Mouse (Mus musculus) thymus, postnatal 4 days (tissue): ENCODE measurements around the gene 4930544D05Rik.

ENCODE experiments used
- DNase-seq: peaks from one replicate; pipeline ENCODE4 v3.0.0; 2021

The 4930544D05Rik gene

GRCm38 (mm10) chr11:70644564-70645103, 29.0 kb downstream of the 4930544D05Rik start:
- no peak for DNase-seq

DNA sequence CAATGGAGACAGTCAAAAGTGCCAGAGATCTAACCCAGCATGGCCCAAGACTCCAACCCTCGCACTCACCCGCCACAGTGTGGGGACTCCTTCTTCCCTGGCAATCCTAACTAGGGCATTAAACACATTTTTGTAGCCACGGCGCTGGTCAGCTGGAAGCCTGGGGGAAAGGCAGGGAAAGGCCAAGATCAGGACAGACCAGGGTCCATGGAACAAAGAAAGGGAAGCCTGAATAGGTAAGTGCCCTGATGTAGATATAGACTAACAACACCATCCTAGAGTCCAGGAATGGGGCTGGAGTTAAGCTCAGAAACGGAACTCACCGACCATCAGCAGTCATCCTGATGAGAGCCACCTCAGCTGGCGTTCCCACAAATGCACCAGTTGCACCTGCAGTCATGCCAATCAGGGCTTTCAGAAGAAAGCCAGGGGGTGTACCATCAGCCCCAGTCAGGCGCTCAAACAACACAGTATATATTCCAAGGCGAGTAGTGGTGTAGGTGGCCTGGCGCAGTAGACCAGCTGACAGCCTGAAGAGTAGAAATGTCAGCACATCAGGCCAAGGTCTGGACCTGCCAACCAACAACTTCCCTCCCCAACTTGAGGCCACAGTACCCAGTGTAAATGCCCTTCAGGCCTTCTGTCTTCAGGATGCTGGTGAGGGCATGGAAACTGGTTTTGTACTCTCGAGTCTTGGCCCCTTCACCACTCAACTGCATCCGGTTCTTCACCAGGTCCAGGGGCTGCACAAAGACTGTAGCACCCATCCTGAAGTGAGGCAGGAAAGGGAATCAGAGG, 30.0 kb downstream of the 4930544D05Rik start:
- DNase-seq: peak; percentile 20

- peak; percentile 25 for DNase-seq
Measured at GRCm38 (mm10) chr11:70646259-70646555, 30.6 kb downstream of the 4930544D05Rik start.

DNA sequence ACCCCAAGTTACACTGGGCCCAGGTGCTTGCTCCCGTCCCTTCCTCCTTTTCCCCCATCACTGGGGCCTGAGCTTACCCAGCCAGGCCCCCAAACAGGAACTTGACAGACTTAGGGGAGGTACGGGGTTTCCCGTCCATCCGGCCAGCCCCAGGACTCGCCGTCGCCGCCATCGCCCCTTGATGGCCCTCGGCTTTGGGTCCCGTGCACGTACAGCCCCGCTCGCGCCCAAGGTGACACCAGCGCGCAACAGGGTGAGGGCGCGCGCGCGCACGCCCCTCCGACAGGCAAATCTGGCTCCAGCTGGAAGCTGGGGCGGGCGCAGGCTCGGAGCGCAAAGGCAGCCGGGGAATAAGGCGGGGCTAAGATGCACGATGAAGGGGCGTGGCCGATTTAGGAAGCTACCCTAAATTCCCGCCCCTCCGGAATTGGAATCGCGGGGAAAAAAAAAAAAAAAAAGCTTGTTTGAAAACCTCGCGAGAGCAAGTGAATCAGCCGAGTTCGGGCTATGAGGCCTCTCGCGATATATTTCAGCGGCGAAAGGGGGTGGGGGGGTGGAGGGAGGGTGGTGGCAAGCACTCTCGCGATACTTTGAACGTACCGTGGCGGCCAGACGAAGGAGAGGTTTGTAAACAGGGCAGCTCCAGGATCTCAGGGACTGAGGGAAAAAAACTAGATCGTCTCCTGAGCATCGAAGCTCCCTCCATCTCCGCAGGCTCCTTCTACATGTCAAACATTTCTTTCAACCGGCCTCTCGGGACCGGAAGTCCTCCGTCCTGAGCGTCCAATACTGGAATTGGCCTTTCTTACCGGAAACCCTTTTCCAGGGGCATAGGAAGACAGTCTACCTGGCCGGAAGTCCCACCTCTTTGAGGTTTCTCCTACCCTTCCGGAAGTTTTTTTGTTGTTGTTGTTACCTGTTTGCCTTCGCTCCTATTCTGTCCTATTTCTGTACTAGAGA, 31.3 kb downstream of the 4930544D05Rik start, which contains the start of the genes Rnf167 and Slc25a11:
Gene Rnf167 (plus strand): TSS at position 545 of the 960 bp plus-strand sequence.
Gene Slc25a11 (minus strand): TSS at position 789 of the 960 bp plus-strand sequence.
- DNase-seq: peak; percentile 97

DNA sequence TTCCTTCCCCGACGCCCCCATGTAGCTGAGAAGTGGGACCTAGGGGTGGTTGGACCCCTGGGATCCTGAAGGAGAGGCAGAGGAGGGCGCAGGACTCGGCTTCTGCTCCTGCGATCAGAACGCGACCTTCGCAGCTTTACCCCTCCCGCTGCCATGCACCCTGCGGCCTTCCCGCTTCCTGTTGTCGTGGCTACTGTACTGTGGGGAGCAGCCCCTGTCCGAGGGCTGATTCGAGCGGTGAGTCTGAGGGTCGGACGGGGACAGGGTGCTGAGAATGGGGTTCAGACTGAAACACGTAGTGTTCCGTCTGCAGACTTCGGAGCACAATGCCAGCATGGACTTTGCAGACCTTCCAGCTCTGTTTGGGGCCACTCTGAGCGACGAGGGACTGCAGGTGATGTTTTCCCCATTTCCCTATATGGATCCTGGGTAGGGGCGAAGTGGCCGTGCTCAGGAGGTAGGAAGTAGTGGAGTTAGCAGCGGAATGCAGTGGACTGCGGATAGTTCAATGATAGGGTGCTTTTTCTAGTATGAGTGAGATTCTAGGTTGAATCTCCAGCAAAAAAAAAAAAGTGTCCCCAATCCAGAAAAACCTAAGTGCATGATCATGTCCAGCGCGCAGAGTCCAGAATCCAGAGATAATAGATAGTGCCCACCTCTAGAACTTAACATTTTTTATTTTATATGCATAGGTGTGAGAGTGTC, 32.2 kb downstream of the 4930544D05Rik start:
- peak; percentile 71 for DNase-seq

- DNase-seq: no peak
Measured at GRCm38 (mm10) chr11:70648512-70648911, 32.9 kb downstream of the 4930544D05Rik start.

GRCm38 (mm10) chr11:70649185-70649734, 33.6 kb downstream of the 4930544D05Rik start:
- peak; percentile 28 for DNase-seq

DNA sequence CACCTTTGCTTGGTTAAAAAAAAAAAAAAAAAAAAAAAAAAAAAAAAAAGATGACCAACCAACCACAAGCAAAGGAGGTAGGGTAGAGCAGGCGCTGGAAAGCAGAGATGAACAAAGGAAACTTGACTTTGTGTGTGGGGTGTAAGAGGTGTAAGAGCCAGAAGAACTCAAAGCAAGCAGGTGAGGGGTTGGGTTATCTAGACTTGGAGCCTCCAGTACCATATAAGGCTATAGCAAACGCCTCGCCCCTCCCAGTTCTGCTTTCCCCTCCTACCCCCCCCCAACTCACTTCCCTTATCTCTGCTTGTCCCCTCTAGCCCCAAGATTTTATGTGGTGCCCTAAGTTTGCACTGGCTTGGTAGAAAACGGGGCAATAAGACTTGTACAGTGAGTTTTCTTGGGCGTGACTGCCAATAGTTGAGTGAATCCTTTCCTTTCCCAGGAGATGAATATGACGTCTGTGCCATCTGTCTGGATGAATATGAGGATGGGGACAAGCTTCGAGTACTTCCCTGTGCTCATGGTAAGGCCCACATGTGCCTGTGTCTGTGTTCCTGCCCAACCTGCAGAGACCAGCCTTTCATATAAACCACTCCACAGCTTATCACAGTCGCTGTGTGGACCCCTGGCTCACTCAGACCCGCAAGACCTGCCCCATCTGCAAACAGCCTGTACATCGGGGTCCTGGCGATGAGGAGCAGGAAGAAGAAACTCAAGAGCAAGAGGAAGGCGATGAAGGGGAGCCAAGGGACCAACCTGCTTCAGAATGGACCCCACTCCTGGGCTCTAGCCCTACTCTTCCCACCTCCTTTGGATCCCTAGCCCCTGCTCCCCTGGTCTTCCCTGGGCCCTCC, 34.9 kb downstream of the 4930544D05Rik start:
- DNase-seq: peak; percentile 62

DNA sequence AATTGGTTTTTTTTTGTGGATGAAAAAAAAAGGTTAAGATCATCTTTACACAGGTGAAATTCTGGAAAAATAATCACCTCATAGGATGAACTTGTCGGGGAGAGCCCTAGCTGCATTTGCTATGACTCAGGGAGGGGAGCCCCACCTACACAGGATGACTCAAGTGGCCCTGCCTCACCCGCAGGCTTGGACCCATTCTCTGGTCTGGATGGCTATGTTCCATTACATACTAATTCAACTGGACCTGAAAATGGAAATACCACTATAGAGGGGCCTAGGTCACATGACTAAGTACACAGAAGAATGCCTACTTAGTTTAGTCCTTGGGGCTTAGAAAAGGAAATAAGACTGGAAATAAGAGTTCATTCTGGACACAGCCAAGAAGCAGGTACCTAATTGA, 35.7 kb downstream of the 4930544D05Rik start:
- DNase-seq: peak; percentile 33

GRCm38 (mm10) chr11:70652029-70652883, 36.6 kb downstream of the 4930544D05Rik start:
- peak; percentile 72 for DNase-seq

DNA sequence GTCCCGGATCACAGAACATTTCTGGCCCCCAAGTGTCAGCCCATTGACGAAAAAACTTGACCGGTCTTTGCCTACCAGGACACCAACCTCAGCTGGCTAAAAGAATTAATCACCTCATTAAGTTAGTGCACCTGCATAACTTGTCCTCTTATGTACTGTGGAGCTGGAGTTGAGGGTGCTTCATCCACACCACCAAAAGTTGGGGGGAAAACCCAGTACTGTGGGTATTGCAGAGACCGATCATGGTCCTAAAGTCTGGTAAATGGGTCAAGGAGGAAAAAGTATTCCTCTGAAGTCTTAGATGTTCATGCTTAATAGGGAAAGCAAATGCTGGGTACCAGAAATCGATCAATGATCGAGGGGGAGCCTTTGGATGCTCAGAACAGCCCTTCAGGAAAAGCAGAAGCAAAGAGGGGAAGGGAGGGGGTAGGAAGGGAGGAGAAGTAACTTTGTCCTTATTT, 37.3 kb downstream of the 4930544D05Rik start:
- DNase-seq: peak; percentile 30

- peak; percentile 89 for DNase-seq
Measured at GRCm38 (mm10) chr11:70653345-70654197, 37.9 kb downstream of the 4930544D05Rik start.

- peak; percentile 89 for DNase-seq
Measured at GRCm38 (mm10) chr11:70654198-70654922, 38.7 kb downstream of the 4930544D05Rik start, which contains the start of gene Pfn1. Pfn1 (minus strand) TSS chr11:70654644.

DNA sequence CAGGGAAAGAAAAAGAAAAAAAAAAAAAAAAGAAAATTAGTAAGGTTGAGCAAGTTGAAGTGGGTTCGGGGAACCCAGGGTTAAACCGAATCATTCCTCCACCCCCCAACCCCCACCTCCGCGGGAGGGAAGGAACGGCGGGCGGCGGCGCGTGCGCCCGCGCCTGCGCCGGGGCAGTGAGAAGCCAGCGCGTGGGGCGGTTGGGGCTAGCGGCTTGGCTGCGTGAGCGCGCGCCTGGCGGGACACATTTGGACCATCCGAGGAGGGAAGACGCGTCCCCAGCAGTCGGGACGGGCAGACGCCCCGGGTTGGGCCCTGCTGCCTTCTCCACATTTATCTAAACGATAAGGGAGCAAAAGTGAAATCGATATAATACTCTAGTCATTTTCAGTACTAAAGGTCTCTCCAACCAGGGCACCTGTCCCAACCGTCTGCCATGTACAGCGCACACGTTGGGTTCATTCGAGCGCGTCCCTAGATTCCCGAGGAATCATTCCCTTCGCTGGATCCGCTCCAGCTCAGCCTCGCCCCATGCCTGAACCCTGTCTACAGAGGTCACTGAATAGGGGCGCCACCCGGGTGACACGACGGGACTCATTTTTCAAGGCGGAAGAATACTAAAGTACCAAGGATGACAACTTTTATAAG, 39.4 kb downstream of the 4930544D05Rik start:
- peak; percentile 84 for DNase-seq

DNA sequence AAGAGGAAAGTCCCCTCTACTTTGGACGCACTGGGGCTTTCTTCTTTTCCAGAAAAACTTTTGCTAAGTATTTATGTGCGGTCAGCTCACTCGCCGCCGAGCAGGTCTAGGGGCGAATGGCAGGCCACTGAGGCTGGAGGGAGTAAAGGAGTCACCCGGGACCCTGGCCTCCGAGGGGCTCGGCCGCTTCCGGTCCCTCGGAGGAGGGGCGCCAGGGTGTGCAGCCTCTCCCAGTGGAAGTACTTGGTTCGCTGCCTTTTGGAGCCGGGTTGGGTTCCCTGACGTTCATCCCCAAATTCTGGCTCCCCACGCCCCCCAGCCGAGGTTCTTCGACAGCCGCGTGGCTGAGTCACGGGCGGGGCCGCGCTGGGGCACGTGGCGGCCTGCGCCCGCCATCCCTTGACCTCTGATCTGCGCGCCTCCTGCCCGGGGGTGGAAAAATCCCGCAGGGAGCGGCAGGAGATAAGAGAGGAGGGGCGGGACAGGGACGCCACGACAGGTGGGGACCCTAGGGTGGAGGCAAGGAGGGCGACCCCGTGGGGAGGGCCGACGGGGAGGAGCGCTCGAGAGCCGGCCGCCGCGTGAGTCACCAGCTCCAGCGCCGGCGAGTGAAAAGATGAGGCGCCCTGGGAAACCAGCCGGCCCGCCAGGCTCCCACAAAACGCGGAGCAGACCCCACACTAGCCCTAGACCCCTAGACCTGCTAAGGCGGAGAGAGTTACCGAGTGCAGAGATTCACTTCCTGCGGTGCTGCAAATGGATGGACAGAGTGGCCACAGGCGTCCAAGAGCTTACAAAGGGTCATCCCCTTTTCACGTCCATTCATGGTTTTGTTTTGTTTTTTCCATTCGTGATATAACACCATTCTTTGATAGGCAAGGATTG, 40.2 kb downstream of the 4930544D05Rik start:
- peak; percentile 72 for DNase-seq

GRCm38 (mm10) chr11:70656456-70656927, 40.8 kb downstream of the 4930544D05Rik start:
- peak; percentile 46 for DNase-seq

GRCm38 (mm10) chr11:70656964-70657363, 41.3 kb downstream of the 4930544D05Rik start, which contains the start of gene Eno3:
Eno3 (plus strand) TSS chr11:70657202.
- DNase-seq: peak; percentile 46
